In the genomic region with DNA sequence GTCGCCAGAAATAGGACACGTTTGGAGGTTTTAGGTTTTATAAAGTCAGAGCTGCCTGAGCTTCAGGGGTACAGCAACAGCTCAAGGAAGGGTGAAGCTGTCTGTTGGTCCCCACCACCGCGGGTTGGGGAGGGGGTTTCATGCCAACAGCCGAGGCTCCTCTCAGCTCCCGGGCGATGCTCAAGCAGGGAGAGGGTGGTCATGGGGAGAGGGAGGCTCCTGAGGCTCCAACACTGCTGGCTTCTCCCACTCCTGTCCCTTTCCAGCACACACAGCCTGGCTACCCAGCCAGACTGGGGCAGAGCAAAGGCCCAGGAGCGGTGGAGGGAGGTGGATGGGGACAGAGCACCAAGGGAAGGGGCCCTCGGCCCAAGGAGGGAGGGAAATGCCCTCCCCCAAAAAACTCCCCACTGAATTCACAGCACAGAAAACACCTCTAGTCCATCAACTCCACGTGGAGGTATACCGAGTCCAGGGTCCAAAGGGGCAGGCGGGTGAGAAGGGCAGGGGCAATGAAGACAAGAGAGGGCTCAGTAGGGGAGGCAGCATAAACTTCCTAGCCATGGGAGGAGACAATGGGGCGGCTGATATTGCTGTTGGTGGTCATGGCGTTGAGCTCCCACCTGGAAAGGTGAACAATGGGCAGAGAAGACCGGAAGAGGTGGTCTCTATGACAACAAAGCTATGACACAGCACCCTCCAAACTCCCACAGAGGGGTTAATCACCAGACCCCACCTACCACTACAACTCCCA, we compare ENCODE assay signal across 8 mouse cellular contexts. TPM values are rescaled to one million over a fixed set of nuclear protein-coding genes. Genes with fewer than 3 reads are reported as not detected.
DNase-seq lines count a peak whose midpoint lies in the region; ATAC-seq and TF ChIP-seq lines count a peak whose summit lies in the region.

No protein-coding gene starts in this region.

- peak overlapping the region; percentile 83 for H3K27ac ChIP-seq in kidney, embryonic 14.5 days (ENCODE audit: low read depth, low read length)
- no peak overlapping the region for H3K27ac ChIP-seq in cortical plate, adult 2 months (ENCODE audit: insufficient read depth, low read length)
- peak overlapping the region; percentile 59 for H3K27ac ChIP-seq in hindbrain, postnatal 0 days
- peak overlapping the region; percentile 33 for H3K27ac ChIP-seq in midbrain, postnatal 0 days (ENCODE audit: low read depth, low read length)

- peak overlapping the region; percentile 74 for H3K9ac ChIP-seq in kidney, embryonic 14.5 days (ENCODE audit: low read depth, low read length)
- H3K9ac ChIP-seq in hindbrain, postnatal 0 days (replicated peaks; ENCODE audit: low read length): peak overlapping the region; percentile 64; the same call in 1 of the 2 replicates
- H3K9ac ChIP-seq in midbrain, postnatal 0 days (replicated peaks; ENCODE audit: low read length, poor library complexity, severe bottlenecking): peak overlapping the region; percentile 55

- peak; percentile 32 for ATAC-seq in kidney, embryonic 14.5 days (ENCODE audit: low FRiP score, low TSS enrichment)
- ATAC-seq in hindbrain, postnatal 0 days: peak; percentile 13
- peak; percentile 10; the same call in 1 of the 2 replicates for ATAC-seq in midbrain, postnatal 0 days (ENCODE audit: low FRiP score)

- H3K4me2 ChIP-seq in kidney, embryonic 14.5 days (replicated peaks; ENCODE audit: low read depth, low read length): peak overlapping the region; percentile 77
- H3K4me2 ChIP-seq in hindbrain, postnatal 0 days (ENCODE audit: low read depth, low read length): peak overlapping the region; percentile 83
- H3K4me2 ChIP-seq in midbrain, postnatal 0 days (ENCODE audit: low read depth, low read length, poor library complexity, severe bottlenecking): peak overlapping the region; percentile 83

- peaks cover 34% of the 10 kb centered on the region for H3K4me1 ChIP-seq in kidney, embryonic 14.5 days (ENCODE audit: control insufficient read depth, insufficient read depth, low read length)
- H3K4me1 ChIP-seq in cortical plate, adult 2 months (ENCODE audit: control insufficient read depth, insufficient read depth, low read length): peaks cover 5% of the 10 kb centered on the region
- H3K4me1 ChIP-seq in hindbrain, postnatal 0 days (ENCODE audit: insufficient read depth, low read length): peaks cover 13% of the 10 kb centered on the region; the same call in 1 of the 2 replicates
- peaks cover 21% of the 10 kb centered on the region; the same call in 1 of the 2 replicates for H3K4me1 ChIP-seq in midbrain, postnatal 0 days (ENCODE audit: insufficient read depth, low read length)

- WGBS in kidney, embryonic 14.5 days: 23% methylated on average over 15 of the region's 15 CpGs
- 16% methylated on average over 15 of the region's 15 CpGs for WGBS in hindbrain, postnatal 0 days
- WGBS in midbrain, postnatal 0 days: 17% methylated on average over 15 of the region's 15 CpGs

- no peak for DNase-seq in kidney, adult 11 months
- no peak for DNase-seq in hindbrain, postnatal 0 days (ENCODE audit: low spot score)
- DNase-seq in midbrain, postnatal 0 days (ENCODE audit: low spot score): no peak
- DNase-seq in left cerebral cortex, postnatal 4 days: no peak
- no peak for DNase-seq in layer of hippocampus, postnatal 25 days (ENCODE audit: extremely low spot score in 1 of 2, low spot score in 1 of 2)
- DNase-seq in adrenal gland, postnatal 25 days: no peak

- H3K36me3 ChIP-seq in kidney, embryonic 14.5 days (ENCODE audit: control insufficient read depth, insufficient read depth, low read length): peaks cover 58% of the 10 kb centered on the region
- H3K36me3 ChIP-seq in hindbrain, postnatal 0 days (ENCODE audit: insufficient read depth, low read length): peaks cover 31% of the 10 kb centered on the region
- peaks cover 47% of the 10 kb centered on the region for H3K36me3 ChIP-seq in midbrain, postnatal 0 days (ENCODE audit: insufficient read depth, low read length)

- TF ChIP-seq POLR2A in cortical plate, adult 2 months (IDR thresholded peaks at IDR 0.05; ENCODE audit: extremely low read depth, insufficient read depth, low read length): no peak

- peak overlapping the region; percentile 72 for H3K4me3 ChIP-seq in kidney, embryonic 14.5 days (ENCODE audit: low read length)
- peak overlapping the region; percentile 70; the same call in 1 of the 2 replicates for H3K4me3 ChIP-seq in cortical plate, adult 2 months (ENCODE audit: insufficient read depth, low read length)
- H3K4me3 ChIP-seq in hindbrain, postnatal 0 days (ENCODE audit: low read length): peak overlapping the region; percentile 66
- peak overlapping the region; percentile 58 for H3K4me3 ChIP-seq in midbrain, postnatal 0 days (ENCODE audit: low read depth, low read length)

- intact Hi-C loops in left cerebral cortex, postnatal 4 days (cut with DNase I): no loop called here

- TF ChIP-seq CTCF in cortical plate, adult 2 months (IDR thresholded peaks at IDR 0.05; ENCODE audit: extremely low read depth, insufficient read depth, low read length): no peak
- no peak for TF ChIP-seq CTCF in hindbrain, postnatal 0 days (IDR thresholded peaks at IDR 0.05; ENCODE audit: low read depth)
- no peak for TF ChIP-seq CTCF in midbrain, postnatal 0 days (IDR thresholded peaks at IDR 0.05)

- H3K9me3 ChIP-seq in kidney, embryonic 14.5 days (ENCODE audit: control insufficient read depth, low read length): no peaks in the 10 kb centered on the region
- no peaks in the 10 kb centered on the region for H3K9me3 ChIP-seq in hindbrain, postnatal 0 days (ENCODE audit: low read length)
- H3K9me3 ChIP-seq in midbrain, postnatal 0 days (ENCODE audit: low read length): no peaks in the 10 kb centered on the region

- no peaks in the 10 kb centered on the region for H3K27me3 ChIP-seq in kidney, embryonic 14.5 days (ENCODE audit: control insufficient read depth, insufficient read depth, low read length)
- H3K27me3 ChIP-seq in hindbrain, postnatal 0 days (ENCODE audit: insufficient read depth, low read length): no peaks in the 10 kb centered on the region
- no peaks in the 10 kb centered on the region for H3K27me3 ChIP-seq in midbrain, postnatal 0 days (ENCODE audit: insufficient read depth, low read length)

RNA-seq across cellular contexts. Expression of a gene that starts 0.6 kb away (rescaled TPM):
- polyA plus RNA-seq in kidney, embryonic 14.5 days (2014; fragmentation: Nextera tagmentation; extraction: Ambion mirVana): 54.0 and 66.5 TPM in 2 replicates
- 28.1 and 29.5 TPM in 2 replicates for polyA plus RNA-seq in cortical plate, adult 2 months (2012; rRNA removed)
- total RNA-seq in hindbrain, postnatal 0 days (2014; rRNA removed): 26.6 and 32.7 TPM in 2 replicates
- polyA plus RNA-seq in hindbrain, postnatal 0 days (2015; fragmentation: Nextera tagmentation; extraction: Ambion mirVana): 56.5 and 59.1 TPM in 2 replicates
- total RNA-seq in midbrain, postnatal 0 days (2014; rRNA removed): 26.9 and 27.6 TPM in 2 replicates
- 47.1 and 52.2 TPM in 2 replicates for polyA plus RNA-seq in midbrain, postnatal 0 days (2015; fragmentation: Nextera tagmentation; extraction: Ambion mirVana)
- 10 to 100 TPM; 19.0 to 22.7 TPM for total RNA-seq in left cerebral cortex, postnatal 4 days (2021)
- 10 to 100 TPM; 16.3 to 18.1 TPM for total RNA-seq in layer of hippocampus, postnatal 25 days (2021)
- total RNA-seq in adrenal gland, postnatal 25 days (2021): 26.8 and 33.4 TPM in 2 replicates

RNA-seq across cellular contexts. Expression of a gene that starts 3.9 kb away (rescaled TPM):
- 148 and 174 TPM in 2 replicates for polyA plus RNA-seq in kidney, embryonic 14.5 days (2014; fragmentation: Nextera tagmentation; extraction: Ambion mirVana)
- polyA plus RNA-seq in cortical plate, adult 2 months (2012; rRNA removed): 154 and 157 TPM in 2 replicates
- 135 and 146 TPM in 2 replicates for total RNA-seq in hindbrain, postnatal 0 days (2014; rRNA removed)
- polyA plus RNA-seq in hindbrain, postnatal 0 days (2015; fragmentation: Nextera tagmentation; extraction: Ambion mirVana): 312 and 325 TPM in 2 replicates
- 130 and 171 TPM in 2 replicates for total RNA-seq in midbrain, postnatal 0 days (2014; rRNA removed)
- 314 and 362 TPM in 2 replicates for polyA plus RNA-seq in midbrain, postnatal 0 days (2015; fragmentation: Nextera tagmentation; extraction: Ambion mirVana)
- 100 to 1,000 TPM; 135 to 147 TPM for total RNA-seq in left cerebral cortex, postnatal 4 days (2021)
- total RNA-seq in layer of hippocampus, postnatal 25 days (2021): 100 to 1,000 TPM in 1 of 2 experiments, 10 to 100 TPM in 1; 94.9 to 109 TPM
- 89.2 and 90.4 TPM in 2 replicates for total RNA-seq in adrenal gland, postnatal 25 days (2021)

RNA-seq across cellular contexts. Expression of a gene that starts 6.0 kb away (rescaled TPM):
- 91.0 and 110 TPM in 2 replicates for polyA plus RNA-seq in kidney, embryonic 14.5 days (2014; fragmentation: Nextera tagmentation; extraction: Ambion mirVana)
- 254 and 268 TPM in 2 replicates for polyA plus RNA-seq in cortical plate, adult 2 months (2012; rRNA removed)
- 91.5 and 98.3 TPM in 2 replicates for total RNA-seq in hindbrain, postnatal 0 days (2014; rRNA removed)
- 172 and 179 TPM in 2 replicates for polyA plus RNA-seq in hindbrain, postnatal 0 days (2015; fragmentation: Nextera tagmentation; extraction: Ambion mirVana)
- 98.7 and 99.7 TPM in 2 replicates for total RNA-seq in midbrain, postnatal 0 days (2014; rRNA removed)
- 185 and 192 TPM in 2 replicates for polyA plus RNA-seq in midbrain, postnatal 0 days (2015; fragmentation: Nextera tagmentation; extraction: Ambion mirVana)
- total RNA-seq in left cerebral cortex, postnatal 4 days (2021): 100 to 1,000 TPM; 151 to 155 TPM
- total RNA-seq in layer of hippocampus, postnatal 25 days (2021): 100 to 1,000 TPM; 180 to 197 TPM
- 73.3 and 86.4 TPM in 2 replicates for total RNA-seq in adrenal gland, postnatal 25 days (2021)

RNA-seq across cellular contexts. Expression of a gene that starts 24.6 kb away (rescaled TPM):
- polyA plus RNA-seq in kidney, embryonic 14.5 days (2014; fragmentation: Nextera tagmentation; extraction: Ambion mirVana): 40.7 and 42.6 TPM in 2 replicates
- 25.8 and 27.4 TPM in 2 replicates for polyA plus RNA-seq in cortical plate, adult 2 months (2012; rRNA removed)
- 92.2 and 108 TPM in 2 replicates for total RNA-seq in hindbrain, postnatal 0 days (2014; rRNA removed)
- polyA plus RNA-seq in hindbrain, postnatal 0 days (2015; fragmentation: Nextera tagmentation; extraction: Ambion mirVana): 24.9 and 26.8 TPM in 2 replicates
- total RNA-seq in midbrain, postnatal 0 days (2014; rRNA removed): 83.5 and 92.4 TPM in 2 replicates
- polyA plus RNA-seq in midbrain, postnatal 0 days (2015; fragmentation: Nextera tagmentation; extraction: Ambion mirVana): 26.2 and 26.6 TPM in 2 replicates
- total RNA-seq in left cerebral cortex, postnatal 4 days (2021): 10 to 100 TPM; 64.7 to 71.0 TPM
- 10 to 100 TPM; 19.7 to 20.9 TPM for total RNA-seq in layer of hippocampus, postnatal 25 days (2021)
- 41.3 and 51.4 TPM in 2 replicates for total RNA-seq in adrenal gland, postnatal 25 days (2021)

RNA-seq across cellular contexts. Expression of a gene that starts 28.7 kb away (rescaled TPM):
- 121 and 141 TPM in 2 replicates for polyA plus RNA-seq in kidney, embryonic 14.5 days (2014; fragmentation: Nextera tagmentation; extraction: Ambion mirVana)
- polyA plus RNA-seq in cortical plate, adult 2 months (2012; rRNA removed): 46.2 and 52.6 TPM in 2 replicates
- 55.4 and 67.2 TPM in 2 replicates for total RNA-seq in hindbrain, postnatal 0 days (2014; rRNA removed)
- polyA plus RNA-seq in hindbrain, postnatal 0 days (2015; fragmentation: Nextera tagmentation; extraction: Ambion mirVana): 90.2 and 95.5 TPM in 2 replicates
- total RNA-seq in midbrain, postnatal 0 days (2014; rRNA removed): 46.7 and 47.4 TPM in 2 replicates
- polyA plus RNA-seq in midbrain, postnatal 0 days (2015; fragmentation: Nextera tagmentation; extraction: Ambion mirVana): 85.5 and 85.7 TPM in 2 replicates
- 10 to 100 TPM; 34.3 to 43.6 TPM for total RNA-seq in left cerebral cortex, postnatal 4 days (2021)
- total RNA-seq in layer of hippocampus, postnatal 25 days (2021): 10 to 100 TPM; 51.5 to 57.4 TPM
- total RNA-seq in adrenal gland, postnatal 25 days (2021): 96.4 and 119 TPM in 2 replicates
